Mouse (Mus musculus): ENCODE measurements around the gene Fmc1. TPM values are rescaled to one million over a fixed set of nuclear protein-coding genes. Genes with fewer than 3 reads are reported as not detected.

Gene Fmc1
- polyA plus RNA-seq (2015; fragmentation: Nextera tagmentation; extraction: Ambion mirVana), result 91.4 and 98.5 TPM in 2 replicates

- H3K27ac ChIP-seq (ENCODE audit: low read length), result peak within 1 kb of the TSS; percentile 95
- ATAC-seq, result peak; percentile 90
- peak; percentile 99 for DNase-seq (ENCODE audit: low spot score)
- 5% methylated on average over 41 of the region's 41 CpGs for WGBS
- peak within 1 kb of the TSS; percentile 65 for H3K4me2 ChIP-seq (replicated peaks; ENCODE audit: low read depth, low read length)
- no peaks in the 10 kb centered on the region for H3K36me3 ChIP-seq (ENCODE audit: insufficient read depth, low read length)
- H3K4me3 ChIP-seq (ENCODE audit: low read depth, low read length), result peak within 1 kb of the TSS; percentile 87
- H3K9me3 ChIP-seq (ENCODE audit: low read length), result no peaks in the 10 kb centered on the region
- no peaks in the 10 kb centered on the region for H3K4me1 ChIP-seq (ENCODE audit: insufficient read depth, low read depth, low read length)
- no peaks in the 10 kb centered on the region for H3K27me3 ChIP-seq (replicated peaks; ENCODE audit: insufficient read depth, low read length)
- H3K9ac ChIP-seq (replicated peaks; ENCODE audit: low read depth), result peak within 1 kb of the TSS; percentile 74
- TF ChIP-seq EP300 (IDR thresholded peaks at IDR 0.05), result peak; percentile 80
- TF ChIP-seq CTCF (IDR thresholded peaks at IDR 0.05), result peak; percentile 72
Observed at GRCm38 (mm10) chr6:38533428-38534405, at the start of gene Fmc1. Gene Fmc1, plus strand, starts transcription at chr6:38533502.

DNA sequence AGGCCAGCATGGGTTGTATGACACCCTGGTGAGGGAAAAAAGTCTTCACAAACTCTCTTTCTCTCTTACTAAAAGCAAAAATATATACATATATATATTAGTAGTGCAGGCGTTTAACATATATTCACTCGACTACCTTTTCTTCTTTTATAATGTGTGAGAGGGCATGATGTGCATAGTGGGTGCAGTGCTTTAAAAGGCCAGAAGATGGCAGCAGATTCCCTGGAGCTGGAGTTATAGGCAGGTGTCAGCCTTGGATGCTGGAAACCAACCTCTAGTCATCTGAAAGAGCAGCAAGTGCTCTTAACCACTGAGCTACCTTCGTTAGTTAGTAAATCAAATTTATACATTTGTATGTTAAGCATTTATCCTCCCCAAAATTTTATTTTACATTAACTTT lies 40.8 kb upstream of the Fmc1 start:
- Histone ChIP-seq H3K9me3 (ENCODE audit: low read length) (no peaks in the 10 kb centered on the region), H3K27ac (ENCODE audit: low read length) (no peak overlapping the region), H3K4me2 (replicated peaks; ENCODE audit: low read depth, low read length) (no peak overlapping the region), H3K27me3 (replicated peaks; ENCODE audit: insufficient read depth, low read length) (no peaks in the 10 kb centered on the region), H3K9ac (replicated peaks; ENCODE audit: low read depth) (no peak overlapping the region), H3K4me1 (ENCODE audit: insufficient read depth, low read depth, low read length) (no peaks in the 10 kb centered on the region), H3K36me3 (ENCODE audit: insufficient read depth, low read length) (peaks cover 19% of the 10 kb centered on the region), H3K4me3 (ENCODE audit: low read depth, low read length) (no peak overlapping the region)
- no peak for ATAC-seq
- TF ChIP-seq CTCF (IDR thresholded peaks at IDR 0.05), result peak; percentile 80
- TF ChIP-seq EP300 (IDR thresholded peaks at IDR 0.05), result no peak
- DNase-seq (ENCODE audit: low spot score), result peak; percentile 60
- WGBS, result 89% methylated on average over 3 of the region's 3 CpGs

DNA sequence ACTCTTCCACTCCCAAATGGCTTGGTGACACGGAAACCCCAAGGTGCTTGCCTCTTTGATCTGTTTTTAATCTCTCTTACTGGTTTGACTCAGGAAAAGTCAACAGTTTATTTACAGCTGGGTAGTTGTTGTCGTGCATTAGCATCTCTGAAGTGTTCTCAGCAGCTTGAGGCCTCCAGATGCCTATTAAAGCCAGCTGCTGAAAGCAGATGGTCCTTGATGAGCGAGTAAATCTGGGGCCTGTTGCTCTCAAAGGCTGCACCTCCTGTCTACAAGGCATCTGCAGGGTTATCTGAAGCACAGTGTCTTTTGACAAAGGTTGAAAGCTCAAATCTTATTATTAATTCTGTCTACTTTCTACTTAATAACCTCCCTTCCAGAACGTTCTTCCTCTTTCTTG lies 37.7 kb upstream of the Fmc1 start:
- no peak for ATAC-seq

GRCm38 (mm10) chr6:38512096-38512495 lies 21.2 kb upstream of the Fmc1 start:
- no peak overlapping the region for H3K4me3 ChIP-seq (ENCODE audit: low read depth, low read length)
- no peaks in the 10 kb centered on the region for H3K4me1 ChIP-seq (ENCODE audit: insufficient read depth, low read depth, low read length)
- H3K9ac ChIP-seq (replicated peaks; ENCODE audit: low read depth), result no peak overlapping the region
- ATAC-seq (no peak), DNase-seq (ENCODE audit: low spot score) (peak; percentile 29)
- 76% methylated on average over 1 of the region's 1 CpGs for WGBS
- no peaks in the 10 kb centered on the region for H3K9me3 ChIP-seq (ENCODE audit: low read length)
- no peak overlapping the region for H3K27ac ChIP-seq (ENCODE audit: low read length)
- no peak for TF ChIP-seq EP300 (IDR thresholded peaks at IDR 0.05)
- peak; percentile 36; the same call in 1 of the 2 replicates for TF ChIP-seq CTCF (IDR thresholded peaks at IDR 0.05)
- no peak overlapping the region for H3K4me2 ChIP-seq (replicated peaks; ENCODE audit: low read depth, low read length)
- H3K36me3 ChIP-seq (ENCODE audit: insufficient read depth, low read length), result no peaks in the 10 kb centered on the region
- no peaks in the 10 kb centered on the region for H3K27me3 ChIP-seq (replicated peaks; ENCODE audit: insufficient read depth, low read length)

More for the DNA sequence above, 37.7 kb upstream of the Fmc1 start:
- no peak overlapping the region for H3K4me2 ChIP-seq (replicated peaks; ENCODE audit: low read depth, low read length)
- no peaks in the 10 kb centered on the region for H3K9me3 ChIP-seq (ENCODE audit: low read length)
- H3K4me1 ChIP-seq (ENCODE audit: insufficient read depth, low read depth, low read length), result no peaks in the 10 kb centered on the region
- H3K27ac ChIP-seq (ENCODE audit: low read length), result no peak overlapping the region
- peaks cover 22% of the 10 kb centered on the region for H3K36me3 ChIP-seq (ENCODE audit: insufficient read depth, low read length)
- TF ChIP-seq EP300 (IDR thresholded peaks at IDR 0.05), result no peak
- no peak for TF ChIP-seq CTCF (IDR thresholded peaks at IDR 0.05)
- WGBS, result 51% methylated on average over 4 of the region's 4 CpGs
- no peaks in the 10 kb centered on the region for H3K27me3 ChIP-seq (replicated peaks; ENCODE audit: insufficient read depth, low read length)
- DNase-seq (ENCODE audit: low spot score), result no peak
- H3K4me3 ChIP-seq (ENCODE audit: low read depth, low read length), result no peak overlapping the region
- no peak overlapping the region for H3K9ac ChIP-seq (replicated peaks; ENCODE audit: low read depth)

GRCm38 (mm10) chr6:38512830-38513229 lies 20.5 kb upstream of the Fmc1 start:
- H3K4me3 ChIP-seq (ENCODE audit: low read depth, low read length), result no peak overlapping the region

DNA sequence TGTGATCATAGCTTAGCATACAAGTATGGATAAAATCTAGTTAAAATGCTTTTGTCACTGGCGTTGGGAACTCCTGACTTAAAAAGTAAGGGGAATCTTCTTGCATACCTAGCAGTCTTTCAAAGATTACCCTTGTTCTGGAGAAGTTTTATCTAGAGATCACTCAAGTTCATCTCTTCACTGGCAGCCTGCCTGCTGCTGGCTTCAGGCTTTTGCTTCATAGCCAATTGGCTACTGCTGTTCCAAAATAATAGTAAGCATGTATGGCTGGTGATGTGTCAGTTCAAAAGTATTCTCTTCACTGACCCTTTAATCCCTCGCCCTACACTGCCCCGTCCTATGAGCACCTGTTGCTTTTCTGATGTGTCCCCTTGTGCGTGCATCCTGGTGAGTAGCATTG lies 18.1 kb upstream of the Fmc1 start:
- H3K4me3 ChIP-seq (ENCODE audit: low read depth, low read length), result no peak overlapping the region
- WGBS, result 93% methylated on average over 4 of the region's 4 CpGs
- DNase-seq (ENCODE audit: low spot score), result no peak
- no peak overlapping the region for H3K9ac ChIP-seq (replicated peaks; ENCODE audit: low read depth)
- H3K4me1 ChIP-seq (ENCODE audit: insufficient read depth, low read depth, low read length), result no peaks in the 10 kb centered on the region
- H3K9me3 ChIP-seq (ENCODE audit: low read length), result no peaks in the 10 kb centered on the region
- no peaks in the 10 kb centered on the region for H3K27me3 ChIP-seq (replicated peaks; ENCODE audit: insufficient read depth, low read length)
- no peak overlapping the region for H3K4me2 ChIP-seq (replicated peaks; ENCODE audit: low read depth, low read length)
- no peak overlapping the region for H3K27ac ChIP-seq (ENCODE audit: low read length)
- H3K36me3 ChIP-seq (ENCODE audit: insufficient read depth, low read length), result no peaks in the 10 kb centered on the region
- TF ChIP-seq CTCF (IDR thresholded peaks at IDR 0.05) (no peak), EP300 (IDR thresholded peaks at IDR 0.05) (no peak)
- ATAC-seq, result no peak

More at GRCm38 (mm10) chr6:38512830-38513229, 20.5 kb upstream of the Fmc1 start:
- Histone ChIP-seq H3K4me1 (ENCODE audit: insufficient read depth, low read depth, low read length) (no peaks in the 10 kb centered on the region), H3K9me3 (ENCODE audit: low read length) (no peaks in the 10 kb centered on the region), H3K4me2 (replicated peaks; ENCODE audit: low read depth, low read length) (no peak overlapping the region), H3K9ac (replicated peaks; ENCODE audit: low read depth) (no peak overlapping the region), H3K27me3 (replicated peaks; ENCODE audit: insufficient read depth, low read length) (no peaks in the 10 kb centered on the region), H3K27ac (ENCODE audit: low read length) (no peak overlapping the region), H3K36me3 (ENCODE audit: insufficient read depth, low read length) (no peaks in the 10 kb centered on the region)
- no peak for ATAC-seq
- no peak for DNase-seq (ENCODE audit: low spot score)
- TF ChIP-seq EP300 (IDR thresholded peaks at IDR 0.05) (no peak), CTCF (IDR thresholded peaks at IDR 0.05) (no peak)

Data from lung, postnatal 0 days (tissue).